Mouse (Mus musculus): ENCODE results near the gene Olfr1428. TPM values are rescaled to one million over a fixed set of nuclear protein-coding genes. Genes with fewer than 3 reads are reported as not detected.

The Olfr1428 gene
- total and polyA plus RNA-seq, 3 experiments: not detected

Other genes starting within 250 kb of the Olfr1428 start
- not detected in 2 replicates for gene Olfr1419, start 240.8 kb downstream of the Olfr1428 start, total RNA-seq (2012; rRNA removed)
- not detected in 2 replicates for gene Olfr1419, start 240.8 kb downstream of the Olfr1428 start, total RNA-seq (2014; rRNA removed)
- gene Olfr1419, start 240.8 kb downstream of the Olfr1428 start, polyA plus RNA-seq (2012; ENCODE audit: insufficient read length, low read depth): not detected in 2 replicates
- gene Olfr1420, start 229.3 kb downstream of the Olfr1428 start, total RNA-seq (2012; rRNA removed): not detected in 2 replicates
- not detected in 2 replicates for gene Olfr1420, start 229.3 kb downstream of the Olfr1428 start, total RNA-seq (2014; rRNA removed)
- gene Olfr1420, start 229.3 kb downstream of the Olfr1428 start, polyA plus RNA-seq (2012; ENCODE audit: insufficient read length, low read depth): not detected in 2 replicates
- 8.2 and 8.5 TPM in 2 replicates for gene Patl1, start 203.5 kb downstream of the Olfr1428 start, total RNA-seq (2012; rRNA removed)
- 10.0 and 12.0 TPM in 2 replicates for gene Patl1, start 203.5 kb downstream of the Olfr1428 start, total RNA-seq (2014; rRNA removed)
- gene Patl1, start 203.5 kb downstream of the Olfr1428 start, polyA plus RNA-seq (2012; ENCODE audit: insufficient read length, low read depth): 35.9 and 40.8 TPM in 2 replicates
- gene Osbp, start 150.0 kb downstream of the Olfr1428 start, total RNA-seq (2012; rRNA removed): 17.7 and 20.6 TPM in 2 replicates
- gene Osbp, start 150.0 kb downstream of the Olfr1428 start, total RNA-seq (2014; rRNA removed): 21.1 and 21.4 TPM in 2 replicates
- gene Osbp, start 150.0 kb downstream of the Olfr1428 start, polyA plus RNA-seq (2012; ENCODE audit: insufficient read length, low read depth): 24.7 and 25.0 TPM in 2 replicates
- under 0.01 TPM in 1 of 2 replicates, not detected in the other for gene Olfr1423, start 74.6 kb downstream of the Olfr1428 start, total RNA-seq (2012; rRNA removed)
- not detected in 2 replicates for gene Olfr1423, start 74.6 kb downstream of the Olfr1428 start, total RNA-seq (2014; rRNA removed)
- gene Olfr1423, start 74.6 kb downstream of the Olfr1428 start, polyA plus RNA-seq (2012; ENCODE audit: insufficient read length, low read depth): 0.04 and 0.07 TPM in 2 replicates
- gene Olfr1424, start 53.2 kb downstream of the Olfr1428 start, total RNA-seq (2012; rRNA removed): not detected in 2 replicates
- not detected in 2 replicates for gene Olfr1424, start 53.2 kb downstream of the Olfr1428 start, total RNA-seq (2014; rRNA removed)
- gene Olfr1424, start 53.2 kb downstream of the Olfr1428 start, polyA plus RNA-seq (2012; ENCODE audit: insufficient read length, low read depth): not detected in 2 replicates
- not detected in 2 replicates for gene Olfr1425, start 38.2 kb downstream of the Olfr1428 start, total RNA-seq (2012; rRNA removed)
- not detected in 2 replicates for gene Olfr1425, start 38.2 kb downstream of the Olfr1428 start, total RNA-seq (2014; rRNA removed)
- gene Olfr1425, start 38.2 kb downstream of the Olfr1428 start, polyA plus RNA-seq (2012; ENCODE audit: insufficient read length, low read depth): not detected in 2 replicates
- not detected in 2 replicates for gene Olfr1426, start 23.9 kb downstream of the Olfr1428 start, total RNA-seq (2012; rRNA removed)
- gene Olfr1426, start 23.9 kb downstream of the Olfr1428 start, total RNA-seq (2014; rRNA removed): not detected in 2 replicates
- gene Olfr1426, start 23.9 kb downstream of the Olfr1428 start, polyA plus RNA-seq (2012; ENCODE audit: insufficient read length, low read depth): not detected in 2 replicates
- not detected in 2 replicates for gene Olfr1427, start 12.6 kb downstream of the Olfr1428 start, total RNA-seq (2012; rRNA removed)
- gene Olfr1427, start 12.6 kb downstream of the Olfr1428 start, total RNA-seq (2014; rRNA removed): not detected in 2 replicates
- gene Olfr1427, start 12.6 kb downstream of the Olfr1428 start, polyA plus RNA-seq (2012; ENCODE audit: insufficient read length, low read depth): not detected in 2 replicates
- gene Olfr76, start 7.3 kb upstream of the Olfr1428 start, total RNA-seq (2012; rRNA removed): not detected in 2 replicates
- not detected in 2 replicates for gene Olfr76, start 7.3 kb upstream of the Olfr1428 start, total RNA-seq (2014; rRNA removed)
- gene Olfr76, start 7.3 kb upstream of the Olfr1428 start, polyA plus RNA-seq (2012; ENCODE audit: insufficient read length, low read depth): not detected in 2 replicates
- gene Olfr1555-ps1, start 54.2 kb upstream of the Olfr1428 start, total RNA-seq (2012; rRNA removed): not detected in 2 replicates
- gene Olfr1555-ps1, start 54.2 kb upstream of the Olfr1428 start, total RNA-seq (2014; rRNA removed): not detected in 2 replicates
- gene Olfr1555-ps1, start 54.2 kb upstream of the Olfr1428 start, polyA plus RNA-seq (2012; ENCODE audit: insufficient read length, low read depth): not detected in 2 replicates
- not detected in 2 replicates for gene Olfr1431, start 84.7 kb upstream of the Olfr1428 start, total RNA-seq (2012; rRNA removed)
- not detected in 2 replicates for gene Olfr1431, start 84.7 kb upstream of the Olfr1428 start, total RNA-seq (2014; rRNA removed)
- gene Olfr1431, start 84.7 kb upstream of the Olfr1428 start, polyA plus RNA-seq (2012; ENCODE audit: insufficient read length, low read depth): not detected in 2 replicates
- gene Olfr1432, start 116.7 kb upstream of the Olfr1428 start, total RNA-seq (2012; rRNA removed): not detected in 2 replicates
- gene Olfr1432, start 116.7 kb upstream of the Olfr1428 start, total RNA-seq (2014; rRNA removed): not detected in 2 replicates
- gene Olfr1432, start 116.7 kb upstream of the Olfr1428 start, polyA plus RNA-seq (2012; ENCODE audit: insufficient read length, low read depth): not detected in 2 replicates
- gene Olfr262, start 125.8 kb upstream of the Olfr1428 start, total RNA-seq (2012; rRNA removed): not detected in 2 replicates
- not detected in 2 replicates for gene Olfr262, start 125.8 kb upstream of the Olfr1428 start, total RNA-seq (2014; rRNA removed)
- not detected in 2 replicates for gene Olfr262, start 125.8 kb upstream of the Olfr1428 start, polyA plus RNA-seq (2012; ENCODE audit: insufficient read length, low read depth)
- gene Olfr235, start 145.1 kb upstream of the Olfr1428 start, total RNA-seq (2012; rRNA removed): not detected in 2 replicates
- gene Olfr235, start 145.1 kb upstream of the Olfr1428 start, total RNA-seq (2014; rRNA removed): not detected in 2 replicates
- gene Olfr235, start 145.1 kb upstream of the Olfr1428 start, polyA plus RNA-seq (2012; ENCODE audit: insufficient read length, low read depth): not detected in 2 replicates
- gene Olfr1434, start 164.0 kb upstream of the Olfr1428 start, total RNA-seq (2012; rRNA removed): not detected in 2 replicates
- gene Olfr1434, start 164.0 kb upstream of the Olfr1428 start, total RNA-seq (2014; rRNA removed): not detected in 2 replicates
- not detected in 2 replicates for gene Olfr1434, start 164.0 kb upstream of the Olfr1428 start, polyA plus RNA-seq (2012; ENCODE audit: insufficient read length, low read depth)
- not detected in 2 replicates for gene Olfr1436, start 183.2 kb upstream of the Olfr1428 start, total RNA-seq (2012; rRNA removed)
- not detected in 2 replicates for gene Olfr1436, start 183.2 kb upstream of the Olfr1428 start, total RNA-seq (2014; rRNA removed)
- gene Olfr1436, start 183.2 kb upstream of the Olfr1428 start, polyA plus RNA-seq (2012; ENCODE audit: insufficient read length, low read depth): not detected in 2 replicates
- gene Olfr1437, start 209.2 kb upstream of the Olfr1428 start, total RNA-seq (2012; rRNA removed): not detected in 2 replicates
- not detected in 2 replicates for gene Olfr1437, start 209.2 kb upstream of the Olfr1428 start, total RNA-seq (2014; rRNA removed)
- not detected in 2 replicates for gene Olfr1437, start 209.2 kb upstream of the Olfr1428 start, polyA plus RNA-seq (2012; ENCODE audit: insufficient read length, low read depth)
- gene Olfr1438-ps1, start 220.0 kb upstream of the Olfr1428 start, total RNA-seq (2012; rRNA removed): not detected in 2 replicates
- gene Olfr1438-ps1, start 220.0 kb upstream of the Olfr1428 start, total RNA-seq (2014; rRNA removed): not detected in 2 replicates
- gene Olfr1438-ps1, start 220.0 kb upstream of the Olfr1428 start, polyA plus RNA-seq (2012; ENCODE audit: insufficient read length, low read depth): not detected in 2 replicates